Mouse (Mus musculus) T-cell, adult 66 days (primary cell): ENCODE data around the gene Zscan4-ps3. TPM values are rescaled to one million over a fixed set of nuclear protein-coding genes. Genes with fewer than 3 reads are reported as not detected.

ENCODE experiments used
- total RNA-seq, 2 experiments: library from RNA; stranded (reverse); gene quantifications; 3 replicates in 1 of 2; 4 replicates in 1 of 2; pipeline ENCODE4 v1.2.4; 2023

Zscan4-ps3 gene
- not detected for total RNA-seq

GRCm38 (mm10) chr7:11609008-11609407 is at the start of gene Zscan4-ps3:
TSS of gene Zscan4-ps3 (plus strand) at chr7:11609308.

Other genes starting within 250 kb of the Zscan4-ps3 start
- gene Zscan4f, start 211.4 kb upstream of the Zscan4-ps3 start, total RNA-seq, result not detected
- gene Zscan4-ps2, start 95.0 kb upstream of the Zscan4-ps3 start, total RNA-seq, result not detected
- gene Vmn1r72, start 70.8 kb downstream of the Zscan4-ps3 start, total RNA-seq, result not detected
- gene Vmn1r73, start 121.0 kb downstream of the Zscan4-ps3 start, total RNA-seq, result not detected
- not detected for gene Vmn1r74, start 224.7 kb downstream of the Zscan4-ps3 start, total RNA-seq